ENCODE assay signal across 22 mouse cellular contexts in the genomic region with DNA sequence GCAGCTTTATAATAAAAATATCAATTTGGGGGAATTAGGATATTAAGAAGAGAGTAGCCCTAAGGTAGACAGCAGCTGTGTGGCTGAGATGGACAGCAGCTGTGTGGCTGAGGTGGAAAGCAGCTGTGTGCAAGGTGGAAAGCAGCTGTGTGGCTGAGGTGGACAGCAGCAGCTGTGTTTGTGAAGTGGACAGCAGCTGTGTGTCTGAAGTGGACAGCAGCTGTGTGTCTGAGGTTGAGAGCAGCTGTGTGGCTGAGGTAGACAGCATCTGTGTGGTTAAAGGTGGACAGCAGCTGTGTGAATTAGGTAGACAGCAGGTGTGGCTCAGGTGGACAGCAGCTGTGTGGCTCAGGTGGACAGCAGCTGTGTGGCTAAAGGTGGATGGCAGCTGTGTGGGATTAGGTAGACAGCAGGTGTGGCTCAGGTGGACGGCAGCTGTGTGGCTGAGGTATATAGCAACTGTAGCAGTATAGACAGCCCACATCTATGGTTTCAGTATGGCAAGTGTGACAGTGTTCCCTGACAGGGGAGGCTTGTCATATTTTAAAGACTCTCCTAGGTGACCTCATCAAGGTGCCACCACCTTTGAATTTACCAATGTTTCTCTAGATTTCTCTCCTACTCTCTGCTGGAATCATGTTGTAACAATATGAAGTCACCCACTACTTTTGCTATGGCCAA. TPM values are rescaled to one million over a fixed set of nuclear protein-coding genes. Genes with fewer than 3 reads are reported as not detected.
DNase-seq lines count a peak whose midpoint lies in the region; ATAC-seq and TF ChIP-seq lines count a peak whose summit lies in the region.
"Had no signal": no experiment of that assay in that cellular context is flagged by ENCODE, and none has a peak within 500 bp of the region (broad histone marks: within the 10 kb centered on the region; RNA-seq: fewer than 3 reads in every experiment).

No protein-coding gene starts in this region.

- H3K9ac ChIP-seq in limb, embryonic 11.5 days (ENCODE audit: low read length): no peak overlapping the region
- H3K9ac ChIP-seq in limb, embryonic 13.5 days: no peak overlapping the region
- H3K9ac ChIP-seq in intestine, embryonic 15.5 days: no peak overlapping the region
- H3K9ac ChIP-seq: embryonic facial prominence, embryonic 13.5 days; forebrain, postnatal 0 days; kidney, embryonic 15.5 days; neural tube, embryonic 15.5 days had no signal

- peak; percentile 29 for DNase-seq in limb, embryonic 11.5 days (ENCODE audit: low spot score)
- no peak for DNase-seq in limb, embryonic 10.5 days (ENCODE audit: low spot score)
- no peak for DNase-seq in heart, postnatal 10 days
- DNase-seq: cerebellum, adult 8-10 months; forebrain, postnatal 0 days; heart, postnatal 36 days; kidney, postnatal 4 days; layer of hippocampus, postnatal 36 days; lung, adult 18-20 months; lung, postnatal 14 days; thymus, postnatal 25 days had no signal

- H3K79me3 ChIP-seq in C2C12 (ENCODE audit: low read depth): no peaks in the 10 kb centered on the region

- no peaks in the 10 kb centered on the region for H3K36me3 ChIP-seq in limb, embryonic 11.5 days (ENCODE audit: control insufficient read depth, insufficient read depth, low read length)
- no peaks in the 10 kb centered on the region for H3K36me3 ChIP-seq in limb, embryonic 10.5 days
- no peaks in the 10 kb centered on the region for H3K36me3 ChIP-seq in C2C12 (ENCODE audit: control insufficient read depth, insufficient read depth)
- H3K36me3 ChIP-seq in limb, embryonic 13.5 days: no peaks in the 10 kb centered on the region
- H3K36me3 ChIP-seq in intestine, embryonic 15.5 days: no peaks in the 10 kb centered on the region
- H3K36me3 ChIP-seq: embryonic facial prominence, embryonic 13.5 days; kidney, embryonic 15.5 days; midbrain, embryonic 10.5 days; neural tube, embryonic 15.5 days had no signal

- no peaks in the 10 kb centered on the region for H3K27me3 ChIP-seq in limb, embryonic 11.5 days (ENCODE audit: control insufficient read depth, insufficient read depth, low read length)
- no peaks in the 10 kb centered on the region for H3K27me3 ChIP-seq in limb, embryonic 10.5 days (ENCODE audit: low read depth, poor library complexity, severe bottlenecking)
- no peaks in the 10 kb centered on the region for H3K27me3 ChIP-seq in C2C12 (ENCODE audit: control insufficient read depth, insufficient read depth, insufficient read length)
- H3K27me3 ChIP-seq in limb, embryonic 13.5 days: no peaks in the 10 kb centered on the region
- no peaks in the 10 kb centered on the region for H3K27me3 ChIP-seq in intestine, embryonic 15.5 days (replicated peaks)
- H3K27me3 ChIP-seq: embryonic facial prominence, embryonic 13.5 days; kidney, embryonic 15.5 days; neural tube, embryonic 15.5 days had no signal

- TF ChIP-seq CTCF in C2C12 (IDR thresholded peaks at IDR 0.05; ENCODE audit: control insufficient read depth, insufficient read depth, insufficient read length): no peak

- no peaks in the 10 kb centered on the region for H3K79me2 ChIP-seq in C2C12 (ENCODE audit: control insufficient read depth, insufficient read depth)

- no peaks in the 10 kb centered on the region for H3K9me3 ChIP-seq in limb, embryonic 11.5 days (ENCODE audit: control insufficient read depth, low read length)
- no peaks in the 10 kb centered on the region for H3K9me3 ChIP-seq in limb, embryonic 10.5 days (replicated peaks)
- no peaks in the 10 kb centered on the region for H3K9me3 ChIP-seq in limb, embryonic 13.5 days
- no peaks in the 10 kb centered on the region for H3K9me3 ChIP-seq in intestine, embryonic 15.5 days
- H3K9me3 ChIP-seq: embryonic facial prominence, embryonic 13.5 days; kidney, embryonic 15.5 days; midbrain, embryonic 10.5 days; neural tube, embryonic 15.5 days had no signal

- intact Hi-C loops in heart, postnatal 10 days (cut with DNase I): no loop called here

- no peak for ATAC-seq in limb, embryonic 11.5 days (ENCODE audit: insufficient number of reproducible peaks, low FRiP score, low TSS enrichment, low read depth)
- 0 out of 2 replicates have a peak, but pooled peaks have one; percentile 28 for ATAC-seq in limb, embryonic 13.5 days (ENCODE audit: low FRiP score, low read depth)
- ATAC-seq in monocyte, adult 5-6 weeks (replicated peaks; ENCODE audit: insufficient number of reproducible peaks, low FRiP score, low TSS enrichment, poor library complexity, severe bottlenecking): 0 out of 2 replicates have a peak, but pooled peaks have one; percentile 35
- no peak for ATAC-seq in intestine, embryonic 15.5 days
- ATAC-seq: forebrain, postnatal 0 days; hindbrain, embryonic 16.5 days; intestine, postnatal 0 days had no signal

- no peak overlapping the region for H3K27ac ChIP-seq in limb, embryonic 11.5 days (replicated peaks; ENCODE audit: low read depth, low read length)
- H3K27ac ChIP-seq in limb, embryonic 10.5 days: no peak overlapping the region
- no peak overlapping the region for H3K27ac ChIP-seq in limb, embryonic 13.5 days
- H3K27ac ChIP-seq in intestine, embryonic 15.5 days: no peak overlapping the region
- H3K27ac ChIP-seq: embryonic facial prominence, embryonic 13.5 days; kidney, embryonic 15.5 days; midbrain, embryonic 10.5 days; neural tube, embryonic 15.5 days had no signal

- no peak overlapping the region for H3K4me2 ChIP-seq in limb, embryonic 11.5 days (ENCODE audit: low read depth, severe bottlenecking)
- H3K4me2 ChIP-seq in limb, embryonic 13.5 days (replicated peaks): no peak overlapping the region
- no peak overlapping the region for H3K4me2 ChIP-seq in intestine, embryonic 15.5 days (replicated peaks)
- H3K4me2 ChIP-seq: embryonic facial prominence, embryonic 13.5 days; heart, embryonic 11.5 days; kidney, embryonic 15.5 days; neural tube, embryonic 15.5 days had no signal

- H3K4me1 ChIP-seq in limb, embryonic 11.5 days (ENCODE audit: control insufficient read depth, insufficient read depth, low read length): no peaks in the 10 kb centered on the region
- no peaks in the 10 kb centered on the region for H3K4me1 ChIP-seq in limb, embryonic 10.5 days
- no peaks in the 10 kb centered on the region for H3K4me1 ChIP-seq in limb, embryonic 13.5 days
- H3K4me1 ChIP-seq in intestine, embryonic 15.5 days (replicated peaks): no peaks in the 10 kb centered on the region
- H3K4me1 ChIP-seq: embryonic facial prominence, embryonic 13.5 days; kidney, embryonic 15.5 days; neural tube, embryonic 15.5 days had no signal

- WGBS in limb, embryonic 11.5 days: 86% methylated on average over 1 of the region's 1 CpGs
- WGBS in limb, embryonic 10.5 days: 82% methylated on average over 1 of the region's 1 CpGs
- WGBS in limb, embryonic 13.5 days: 76% methylated on average over 1 of the region's 1 CpGs
- 70% methylated on average over 1 of the region's 1 CpGs for WGBS in intestine, embryonic 15.5 days

- no peak overlapping the region for H3K4me3 ChIP-seq in limb, embryonic 11.5 days (ENCODE audit: low read depth, low read length)
- H3K4me3 ChIP-seq in limb, embryonic 10.5 days: no peak overlapping the region
- H3K4me3 ChIP-seq in C2C12 (ENCODE audit: insufficient read depth, poor library complexity, severe bottlenecking): no peak overlapping the region
- no peak overlapping the region for H3K4me3 ChIP-seq in limb, embryonic 13.5 days
- no peak overlapping the region for H3K4me3 ChIP-seq in intestine, embryonic 15.5 days (replicated peaks)
- H3K4me3 ChIP-seq: embryonic facial prominence, embryonic 13.5 days; kidney, embryonic 15.5 days; midbrain, embryonic 10.5 days; neural tube, embryonic 15.5 days had no signal

- no peak overlapping the region for H3ac ChIP-seq in C2C12 (ENCODE audit: control insufficient read depth, insufficient read length, low read depth)

TF ChIP-seq in C2C12, 6 proteins besides CTCF, POLR2A, EP300 and RAD21:
- TF ChIP-seq USF1 (IDR thresholded peaks at IDR 0.05; ENCODE audit: low read depth): no peak
- peak; percentile 96 for TF ChIP-seq MYOD1 (IDR thresholded peaks at IDR 0.05; ENCODE audit: control insufficient read depth, insufficient read length, low read depth)

RNA-seq across cellular contexts. Expression of a gene that starts 30.7 kb away (rescaled TPM):
- polyA plus RNA-seq in limb, embryonic 11.5 days (2014; fragmentation: Nextera tagmentation; extraction: Ambion mirVana): 8.4 and 11.0 TPM in 2 replicates
- 5.9 and 7.9 TPM in 2 replicates for polyA plus RNA-seq in limb, embryonic 10.5 days (2016; fragmentation: Nextera tagmentation; extraction: Ambion mirVana)
- polyA plus RNA-seq in C2C12 (2012; fragmentation: generic; extraction: Trizol): 2.2 TPM
- polyA plus RNA-seq in limb, embryonic 13.5 days (2015; fragmentation: Nextera tagmentation; extraction: Ambion mirVana): 13.6 and 14.8 TPM in 2 replicates
- 1.6 to 12.2 TPM (median 6.2 TPM) in 3 replicates for total RNA-seq in monocyte, adult 5-6 weeks (2017)
- total RNA-seq in heart, postnatal 10 days (2021): 100 to 1,000 TPM; 100 to 119 TPM
- polyA plus RNA-seq in intestine, embryonic 15.5 days (2015; fragmentation: Nextera tagmentation; extraction: Ambion mirVana): 8.5 and 8.8 TPM in 2 replicates

Comparison
In these comparisons a context has a peak if more than half of its experiments do, and no peak if none do; other contexts are left out.
1. ATAC-seq: peak in limb, embryonic 13.5 days (single experiment) and monocyte, adult 5-6 weeks (single experiment); none in limb, embryonic 11.5 days (single experiment) and intestine, embryonic 15.5 days (single experiment).